Mouse (Mus musculus): ENCODE measurements around the gene Syn2.
A peak's percentile ranks its signal among the peaks of the same experiment; 100 is the strongest.

Gene Syn2

GRCm38 (mm10) chr6:115251531-115251985 lies 116.9 kb downstream of the Syn2 start:
- peak; percentile 20 for DNase-seq

GRCm38 (mm10) chr6:115252099-115252873 lies 117.6 kb downstream of the Syn2 start, which contains the start of gene Timp4:
Gene Timp4 (minus strand): TSS chr6:115252205.
- no peak for DNase-seq

- no peak for DNase-seq
These were observed 120.5 kb downstream of the Syn2 start for GRCm38 (mm10) chr6:115255171-115255570.

GRCm38 (mm10) chr6:115260507-115260906 lies 125.8 kb downstream of the Syn2 start:
- no peak for DNase-seq

- no peak for DNase-seq
These were observed 132.1 kb downstream of the Syn2 start for GRCm38 (mm10) chr6:115266791-115267190.

GRCm38 (mm10) chr6:115267916-115268315 lies 133.2 kb downstream of the Syn2 start:
- peak; percentile 75 for DNase-seq

- no peak for DNase-seq
These were observed 134.1 kb downstream of the Syn2 start for GRCm38 (mm10) chr6:115268551-115269385.

- no peak for DNase-seq
These were observed 134.9 kb downstream of the Syn2 start for GRCm38 (mm10) chr6:115269561-115269960.

GRCm38 (mm10) chr6:115270085-115270484 lies 135.4 kb downstream of the Syn2 start:
- no peak for DNase-seq

- DNase-seq, result no peak
These were observed 136.6 kb downstream of the Syn2 start for GRCm38 (mm10) chr6:115271326-115271725.

- peak; percentile 50 for DNase-seq
These were observed 137.2 kb downstream of the Syn2 start for GRCm38 (mm10) chr6:115271866-115272271.

GRCm38 (mm10) chr6:115273346-115273745 lies 138.6 kb downstream of the Syn2 start:
- DNase-seq, result no peak

- DNase-seq, result no peak
These were observed 140.0 kb downstream of the Syn2 start for GRCm38 (mm10) chr6:115274705-115275104.

- DNase-seq, result no peak
These were observed 140.6 kb downstream of the Syn2 start for GRCm38 (mm10) chr6:115275116-115275815.

- no peak for DNase-seq
These were observed 143.4 kb downstream of the Syn2 start for GRCm38 (mm10) chr6:115278086-115278485.

GRCm38 (mm10) chr6:115279639-115280038 lies 144.9 kb downstream of the Syn2 start:
- DNase-seq, result no peak

- DNase-seq, result no peak
These were observed 149.5 kb downstream of the Syn2 start for GRCm38 (mm10) chr6:115284153-115284552.

- DNase-seq, result no peak
These were observed 151.7 kb downstream of the Syn2 start for GRCm38 (mm10) chr6:115286441-115286840.

- DNase-seq, result no peak
These were observed 153.5 kb downstream of the Syn2 start for GRCm38 (mm10) chr6:115288223-115288622.

GRCm38 (mm10) chr6:115290561-115290960 lies 155.9 kb downstream of the Syn2 start:
- DNase-seq, result no peak

GRCm38 (mm10) chr6:115291068-115291467 lies 156.4 kb downstream of the Syn2 start:
- DNase-seq, result no peak

- no peak for DNase-seq
These were observed 157.1 kb downstream of the Syn2 start for GRCm38 (mm10) chr6:115291823-115292222.

GRCm38 (mm10) chr6:115292621-115293020 lies 157.9 kb downstream of the Syn2 start:
- DNase-seq, result no peak
